Mouse (Mus musculus) limb, embryonic 11.5 days (tissue): ENCODE data around the gene Retsat. TPM values are rescaled to one million over a fixed set of nuclear protein-coding genes. Genes with fewer than 3 reads are reported as not detected.
A peak's percentile ranks its signal among the peaks of the same experiment; 100 is the strongest.

Experiments
- ATAC-seq: fragments of 200-750 bp; cut with Nextera tagmentation; 2 replicates; pipeline ENCODE4 v1.8.0; 2017; ENCODE audit warnings: low read depth; ENCODE audit not compliant: insufficient number of reproducible peaks, low FRiP score, low TSS enrichment
- DNase-seq: peaks from one replicate; pipeline ENCODE4 v3.0.0-alpha.2; 2015; ENCODE audit warnings: low spot score
- H3K27ac ChIP-seq: fragments of 300-500 bp; sonication (generic); replicated peaks from 2 replicates; pipeline ENCODE4 v1.5.1; 2014; ENCODE audit warnings: low read depth, mild to moderate bottlenecking, low read length
- H3K27me3 ChIP-seq: fragments of 300-500 bp; sonication (generic); 2 replicates; pipeline ENCODE4 v1.6.1; 2014; ENCODE audit warnings: mild to moderate bottlenecking, low read length, mixed read lengths; ENCODE audit not compliant: control insufficient read depth, insufficient read depth
- H3K36me3 ChIP-seq: fragments of 300-500 bp; sonication (generic); 2 replicates; pipeline ENCODE4 v1.6.1; 2014; ENCODE audit warnings: mild to moderate bottlenecking, low read length, moderate library complexity, mixed read lengths; ENCODE audit not compliant: control insufficient read depth, insufficient read depth
- H3K4me1 ChIP-seq: fragments of 300-500 bp; sonication (generic); 2 replicates; pipeline ENCODE4 v1.6.1; 2014; ENCODE audit warnings: low read length, mixed read lengths; ENCODE audit not compliant: control insufficient read depth, insufficient read depth
- H3K4me2 ChIP-seq: fragments of 300-500 bp; sonication (generic); 2 replicates; pipeline ENCODE4 v1.6.1; 2014; ENCODE audit warnings: low read depth, mild to moderate bottlenecking, moderate library complexity; ENCODE audit not compliant: severe bottlenecking
- H3K4me3 ChIP-seq: fragments of 300-500 bp; sonication (generic); 2 replicates; pipeline ENCODE4 v1.5.1; 2014; ENCODE audit warnings: low read depth, low read length
- H3K9ac ChIP-seq: fragments of 300-500 bp; sonication (generic); 2 replicates; pipeline ENCODE4 v1.6.1; 2014; ENCODE audit warnings: mild to moderate bottlenecking, low read length
- H3K9me3 ChIP-seq: fragments of 300-500 bp; sonication (generic); 2 replicates; pipeline ENCODE4 v1.6.1; 2016; ENCODE audit warnings: low read length; ENCODE audit not compliant: control insufficient read depth
- WGBS: fragments of 180-500 bp; shearing (Covaris S2); extraction: QIAGEN DNeasy Blood & Tissue Kit; methylation state at CpG from one replicate; pipeline ENCODE4 v1.1.7; 2014; 5-methylcytosine and 5-hydroxymethylcytosine counted together
- polyA plus RNA-seq: library from polyadenylated mRNA; unstranded; fragments of >200 nt; fragmentation: Nextera tagmentation; extraction: Ambion mirVana; gene quantifications from 2 replicates; pipeline ENCODE4 v1.2.1, GENCODE M21; 2014

Retsat gene
- polyA plus RNA-seq, 1 experiment from 2014 or later: 11.2 TPM

- 70% methylated on average over 5 of the region's 5 CpGs for WGBS
- Histone ChIP-seq H3K27ac (no peak overlapping the region), H3K4me1 (peaks cover 5% of the 10 kb centered on the region; the same call in 1 of the 2 replicates), H3K9me3 (no peaks in the 10 kb centered on the region), H3K4me3 (no peak overlapping the region), H3K27me3 (no peaks in the 10 kb centered on the region), H3K9ac (no peak overlapping the region), H3K36me3 (no peaks in the 10 kb centered on the region), H3K4me2 (no peak overlapping the region)
- ATAC-seq (no peak), DNase-seq (no peak)
Measured at GRCm38 (mm10) chr6:72593914-72594313, 4.4 kb upstream of the Retsat start.

GRCm38 (mm10) chr6:72597083-72597874, 996 bp upstream of the Retsat start:
- 45% methylated on average over 13 of the region's 13 CpGs for WGBS
- no peaks in the 10 kb centered on the region for H3K9me3 ChIP-seq
- peak overlapping the region; percentile 51 for H3K4me3 ChIP-seq
- peak overlapping the region; percentile 65 for H3K4me2 ChIP-seq
- H3K27ac ChIP-seq: no peak overlapping the region
- peak overlapping the region; percentile 55 for H3K9ac ChIP-seq
- DNase-seq (no peak), ATAC-seq (no peak)
- H3K36me3 ChIP-seq: no peaks in the 10 kb centered on the region
- peaks cover 5% of the 10 kb centered on the region; the same call in 1 of the 2 replicates for H3K4me1 ChIP-seq
- no peaks in the 10 kb centered on the region for H3K27me3 ChIP-seq

GRCm38 (mm10) chr6:72598791-72599557, 699 bp downstream of the Retsat start:
- DNase-seq: no peak
- H3K36me3 ChIP-seq: no peaks in the 10 kb centered on the region
- H3K27me3 ChIP-seq: no peaks in the 10 kb centered on the region
- 55% methylated on average over 12 of the region's 12 CpGs for WGBS
- H3K9me3 ChIP-seq: no peaks in the 10 kb centered on the region
- peak overlapping the region; percentile 65 for H3K4me2 ChIP-seq
- peaks cover 5% of the 10 kb centered on the region; the same call in 1 of the 2 replicates for H3K4me1 ChIP-seq
- no peak overlapping the region for H3K27ac ChIP-seq
- ATAC-seq: no peak
- H3K4me3 ChIP-seq: peak overlapping the region; percentile 51
- peak overlapping the region; percentile 66 for H3K9ac ChIP-seq

- Histone ChIP-seq H3K27ac (no peak overlapping the region), H3K27me3 (no peaks in the 10 kb centered on the region), H3K9me3 (no peaks in the 10 kb centered on the region), H3K4me3 (no peak overlapping the region), H3K36me3 (no peaks in the 10 kb centered on the region; the same call in 1 of the 2 replicates), H3K4me1 (peaks cover 5% of the 10 kb centered on the region; the same call in 1 of the 2 replicates), H3K4me2 (no peak overlapping the region), H3K9ac (no peak overlapping the region)
- ATAC-seq (no peak), DNase-seq (no peak)
- 84% methylated on average over 6 of the region's 6 CpGs for WGBS
Measured at GRCm38 (mm10) chr6:72600216-72600615, 1.9 kb downstream of the Retsat start.

GRCm38 (mm10) chr6:72600771-72601170, 2.5 kb downstream of the Retsat start:
- H3K36me3 ChIP-seq: peaks cover 2% of the 10 kb centered on the region; the same call in 1 of the 2 replicates
- H3K4me1 ChIP-seq: peaks cover 5% of the 10 kb centered on the region; the same call in 1 of the 2 replicates
- DNase-seq: no peak
- WGBS: 86% methylated on average over 12 of the region's 12 CpGs
- no peak overlapping the region for H3K4me3 ChIP-seq
- no peak overlapping the region for H3K9ac ChIP-seq
- H3K27ac ChIP-seq: no peak overlapping the region
- no peak overlapping the region for H3K4me2 ChIP-seq
- H3K9me3 ChIP-seq: no peaks in the 10 kb centered on the region
- ATAC-seq: no peak
- H3K27me3 ChIP-seq: no peaks in the 10 kb centered on the region

GRCm38 (mm10) chr6:72601732-72602131, 3.5 kb downstream of the Retsat start:
- no peak overlapping the region for H3K27ac ChIP-seq
- 59% methylated on average over 1 of the region's 1 CpGs for WGBS
- peaks cover 7% of the 10 kb centered on the region for H3K36me3 ChIP-seq
- H3K9me3 ChIP-seq: no peaks in the 10 kb centered on the region
- ATAC-seq (no peak), DNase-seq (peak; percentile 87)
- no peak overlapping the region for H3K4me2 ChIP-seq
- H3K4me1 ChIP-seq: peaks cover 5% of the 10 kb centered on the region; the same call in 1 of the 2 replicates
- H3K4me3 ChIP-seq: no peak overlapping the region
- H3K9ac ChIP-seq: no peak overlapping the region
- no peaks in the 10 kb centered on the region for H3K27me3 ChIP-seq

- peaks cover 14% of the 10 kb centered on the region for H3K36me3 ChIP-seq
- H3K27me3 ChIP-seq: no peaks in the 10 kb centered on the region
- ATAC-seq (no peak), DNase-seq (no peak)
- no peak overlapping the region for H3K9ac ChIP-seq
- no peak overlapping the region for H3K27ac ChIP-seq
- no peaks in the 10 kb centered on the region for H3K4me1 ChIP-seq
- H3K9me3 ChIP-seq: no peaks in the 10 kb centered on the region
- 81% methylated on average over 2 of the region's 2 CpGs for WGBS
- H3K4me3 ChIP-seq: no peak overlapping the region
- no peak overlapping the region for H3K4me2 ChIP-seq
Measured at GRCm38 (mm10) chr6:72604066-72604465, 5.8 kb downstream of the Retsat start.

GRCm38 (mm10) chr6:72607060-72607459, 8.8 kb downstream of the Retsat start:
- WGBS: 93% methylated on average over 4 of the region's 4 CpGs
- ATAC-seq (no peak), DNase-seq (no peak)
- no peak overlapping the region for H3K9ac ChIP-seq
- H3K9me3 ChIP-seq: no peaks in the 10 kb centered on the region
- H3K4me1 ChIP-seq: no peaks in the 10 kb centered on the region
- no peak overlapping the region for H3K4me3 ChIP-seq
- H3K27me3 ChIP-seq: no peaks in the 10 kb centered on the region
- peaks cover 23% of the 10 kb centered on the region for H3K36me3 ChIP-seq
- no peak overlapping the region for H3K4me2 ChIP-seq
- H3K27ac ChIP-seq: no peak overlapping the region
